Mouse (Mus musculus): ENCODE results near the gene Vwa8.

DNA sequence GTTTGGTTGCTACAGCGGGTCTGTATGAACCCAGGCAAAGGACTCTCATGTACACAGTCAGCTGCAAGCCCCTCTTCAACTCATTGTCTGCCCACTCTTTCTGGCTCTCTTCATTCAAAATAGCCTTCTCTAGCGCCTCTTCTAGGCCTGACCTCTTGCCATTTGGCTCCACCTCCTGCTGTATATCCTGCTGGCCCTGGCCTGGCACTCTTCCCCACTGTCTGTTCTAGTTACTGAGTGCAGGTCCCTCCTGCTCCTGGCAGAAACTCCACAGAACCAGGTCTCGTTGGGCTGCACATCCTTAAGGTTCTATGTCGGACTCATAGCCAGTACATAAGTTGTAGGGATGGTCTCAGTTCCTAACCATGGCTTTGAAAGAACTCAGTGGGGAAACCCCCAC is 293.5 kb downstream of the Vwa8 start:
- TF ChIP-seq CTCF (IDR thresholded peaks at IDR 0.05; ENCODE audit: low read depth) (no peak), EP300 (IDR thresholded peaks at IDR 0.05; ENCODE audit: low read depth) (no peak)
